Mouse (Mus musculus) limb, embryonic 12.5 days (tissue): ENCODE measurements at regions not wholly inside any gene's neighbourhood (a gene's known extent, or its start where the extent isn't known, plus 50 kb on each side); places are given as distances from the start of the nearest gene placed in this dataset.

ENCODE experiments used
- ATAC-seq: fragments of 200-750 bp; cut with Nextera tagmentation; 2 replicates; pipeline ENCODE4 v1.8.0; 2017; ENCODE audit warnings: low read depth, moderate TSS enrichment; ENCODE audit not compliant: insufficient number of reproducible peaks, insufficient read depth, low FRiP score, low TSS enrichment
- H3K27ac ChIP-seq: fragments of 300-500 bp; sonication (generic); 2 replicates; pipeline ENCODE4 v1.5.1; 2016; ENCODE audit warnings: mild to moderate bottlenecking, moderate library complexity
- H3K27me3 ChIP-seq: fragments of 300-500 bp; sonication (generic); 2 replicates; pipeline ENCODE4 v1.6.1; 2016; ENCODE audit warnings: mild to moderate bottlenecking, moderate library complexity
- H3K36me3 ChIP-seq: fragments of 300-500 bp; sonication (generic); 2 replicates; pipeline ENCODE4 v1.6.1; 2016; ENCODE audit warnings: mild to moderate bottlenecking, moderate library complexity
- H3K4me1 ChIP-seq: fragments of 300-500 bp; sonication (generic); replicated peaks from 2 replicates; pipeline ENCODE4 v1.6.1; 2016
- H3K4me2 ChIP-seq: fragments of 300-500 bp; sonication (generic); 2 replicates; pipeline ENCODE4 v1.6.1; 2016; ENCODE audit warnings: mild to moderate bottlenecking, moderate library complexity
- H3K4me3 ChIP-seq: fragments of 300-500 bp; sonication (generic); replicated peaks from 2 replicates; pipeline ENCODE4 v1.5.1; 2016; ENCODE audit warnings: mild to moderate bottlenecking
- H3K9ac ChIP-seq: fragments of 300-500 bp; sonication (generic); replicated peaks from 2 replicates; pipeline ENCODE4 v1.6.1; 2016; ENCODE audit warnings: mild to moderate bottlenecking, moderate library complexity
- H3K9me3 ChIP-seq: fragments of 300-500 bp; sonication (generic); 2 replicates; pipeline ENCODE4 v1.6.1; 2016; ENCODE audit warnings: mild to moderate bottlenecking, moderate library complexity
- WGBS: fragments of 180-500 bp; shearing (Covaris S2); methylation state at CpG from one replicate; pipeline ENCODE4 v1.1.7; 2016; 5-methylcytosine and 5-hydroxymethylcytosine counted together

GRCm38 (mm10) chr4:125227194-125227593 is 99.6 kb upstream of the Zc3h12a start:
- 92% methylated on average over 6 of the region's 6 CpGs for WGBS
- H3K9me3 ChIP-seq, result no peaks in the 10 kb centered on the region
- no peak overlapping the region for H3K9ac ChIP-seq
- H3K4me3 ChIP-seq, result no peak overlapping the region
- no peaks in the 10 kb centered on the region for H3K36me3 ChIP-seq
- H3K27me3 ChIP-seq, result peaks cover 43% of the 10 kb centered on the region
- H3K27ac ChIP-seq, result no peak overlapping the region
- ATAC-seq, result no peak
- H3K4me1 ChIP-seq, result no peaks in the 10 kb centered on the region
- H3K4me2 ChIP-seq, result no peak overlapping the region

GRCm38 (mm10) chr4:125222922-125223321 is 95.3 kb upstream of the Zc3h12a start:
- 34% methylated on average over 6 of the region's 6 CpGs for WGBS
- Histone ChIP-seq H3K27ac (no peak overlapping the region), H3K9ac (no peak overlapping the region), H3K27me3 (peaks cover 36% of the 10 kb centered on the region), H3K4me2 (no peak overlapping the region), H3K4me3 (no peak overlapping the region), H3K9me3 (no peaks in the 10 kb centered on the region), H3K4me1 (no peaks in the 10 kb centered on the region), H3K36me3 (no peaks in the 10 kb centered on the region)
- no peak for ATAC-seq

GRCm38 (mm10) chr4:125220314-125220713 is 92.7 kb upstream of the Zc3h12a start:
- H3K27me3 ChIP-seq, result peaks cover 33% of the 10 kb centered on the region
- H3K9ac ChIP-seq, result no peak overlapping the region
- no peak for ATAC-seq
- H3K9me3 ChIP-seq, result peaks cover 12% of the 10 kb centered on the region; the same call in 1 of the 2 replicates
- H3K27ac ChIP-seq, result no peak overlapping the region
- 36% methylated on average over 7 of the region's 7 CpGs for WGBS
- no peak overlapping the region for H3K4me2 ChIP-seq
- no peaks in the 10 kb centered on the region for H3K4me1 ChIP-seq
- no peak overlapping the region for H3K4me3 ChIP-seq
- H3K36me3 ChIP-seq, result no peaks in the 10 kb centered on the region

- no peaks in the 10 kb centered on the region for H3K4me1 ChIP-seq
- ATAC-seq, result no peak
- no peak overlapping the region for H3K9ac ChIP-seq
- H3K27ac ChIP-seq, result no peak overlapping the region
- H3K27me3 ChIP-seq, result peaks cover 31% of the 10 kb centered on the region
- peaks cover 12% of the 10 kb centered on the region; the same call in 1 of the 2 replicates for H3K9me3 ChIP-seq
- H3K36me3 ChIP-seq, result no peaks in the 10 kb centered on the region
- no peak overlapping the region for H3K4me2 ChIP-seq
- H3K4me3 ChIP-seq, result no peak overlapping the region
- WGBS, result 84% methylated on average over 5 of the region's 5 CpGs
Measured at GRCm38 (mm10) chr4:125219209-125219608, 91.6 kb upstream of the Zc3h12a start.

- Histone ChIP-seq H3K4me3 (no peak overlapping the region), H3K27ac (no peak overlapping the region), H3K4me2 (no peak overlapping the region), H3K27me3 (peaks cover 15% of the 10 kb centered on the region; the same call in 1 of the 2 replicates), H3K9ac (no peak overlapping the region), H3K4me1 (peaks cover 14% of the 10 kb centered on the region; the same call in 1 of the 2 replicates), H3K36me3 (no peaks in the 10 kb centered on the region), H3K9me3 (peaks cover 12% of the 10 kb centered on the region; the same call in 1 of the 2 replicates)
- 47% methylated on average over 10 of the region's 10 CpGs for WGBS
- ATAC-seq, result no peak
Measured at GRCm38 (mm10) chr4:125214306-125214705, 86.7 kb upstream of the Zc3h12a start.

GRCm38 (mm10) chr4:125212176-125212530 is 84.5 kb upstream of the Zc3h12a start:
- no peaks in the 10 kb centered on the region for H3K36me3 ChIP-seq
- ATAC-seq, result no peak
- H3K27ac ChIP-seq, result no peak overlapping the region
- 28% methylated on average over 7 of the region's 7 CpGs for WGBS
- peaks cover 12% of the 10 kb centered on the region; the same call in 1 of the 2 replicates for H3K9me3 ChIP-seq
- peaks cover 14% of the 10 kb centered on the region; the same call in 1 of the 2 replicates for H3K4me1 ChIP-seq
- no peak overlapping the region for H3K9ac ChIP-seq
- peaks cover 10% of the 10 kb centered on the region for H3K27me3 ChIP-seq
- H3K4me2 ChIP-seq, result no peak overlapping the region
- no peak overlapping the region for H3K4me3 ChIP-seq

- Histone ChIP-seq H3K4me3 (no peak overlapping the region), H3K9ac (no peak overlapping the region), H3K4me1 (peaks cover 14% of the 10 kb centered on the region; the same call in 1 of the 2 replicates), H3K9me3 (peaks cover 12% of the 10 kb centered on the region; the same call in 1 of the 2 replicates), H3K4me2 (no peak overlapping the region), H3K36me3 (no peaks in the 10 kb centered on the region), H3K27me3 (peaks cover 10% of the 10 kb centered on the region), H3K27ac (no peak overlapping the region)
- ATAC-seq, result 0 out of 2 replicates have a peak, but pooled peaks have one; percentile 47
- 22% methylated on average over 4 of the region's 4 CpGs for WGBS
Measured at GRCm38 (mm10) chr4:125211459-125212175, 84.0 kb upstream of the Zc3h12a start.

- Histone ChIP-seq H3K4me3 (no peak overlapping the region), H3K4me2 (no peak overlapping the region), H3K9me3 (peaks cover 4% of the 10 kb centered on the region; the same call in 1 of the 2 replicates), H3K27me3 (peaks cover 10% of the 10 kb centered on the region), H3K27ac (no peak overlapping the region), H3K36me3 (no peaks in the 10 kb centered on the region), H3K4me1 (peaks cover 14% of the 10 kb centered on the region; the same call in 1 of the 2 replicates), H3K9ac (no peak overlapping the region)
- ATAC-seq, result no peak
- 74% methylated on average over 6 of the region's 6 CpGs for WGBS
Measured at GRCm38 (mm10) chr4:125210719-125211118, 83.1 kb upstream of the Zc3h12a start.

GRCm38 (mm10) chr4:125208136-125208915 is 80.7 kb upstream of the Zc3h12a start:
- H3K27ac ChIP-seq, result no peak overlapping the region
- no peak overlapping the region for H3K4me3 ChIP-seq
- H3K36me3 ChIP-seq, result no peaks in the 10 kb centered on the region
- no peak overlapping the region for H3K4me2 ChIP-seq
- ATAC-seq, result no peak
- H3K9ac ChIP-seq, result no peak overlapping the region
- H3K27me3 ChIP-seq, result peaks cover 8% of the 10 kb centered on the region
- H3K9me3 ChIP-seq, result no peaks in the 10 kb centered on the region
- WGBS, result 60% methylated on average over 17 of the region's 17 CpGs
- peaks cover 14% of the 10 kb centered on the region; the same call in 1 of the 2 replicates for H3K4me1 ChIP-seq

- no peaks in the 10 kb centered on the region for H3K9me3 ChIP-seq
- H3K36me3 ChIP-seq, result no peaks in the 10 kb centered on the region
- 77% methylated on average over 8 of the region's 8 CpGs for WGBS
- H3K4me3 ChIP-seq, result no peak overlapping the region
- no peak overlapping the region for H3K27ac ChIP-seq
- H3K27me3 ChIP-seq, result peaks cover 21% of the 10 kb centered on the region
- H3K9ac ChIP-seq, result no peak overlapping the region
- no peak for ATAC-seq
- H3K4me2 ChIP-seq, result no peak overlapping the region
- no peaks in the 10 kb centered on the region for H3K4me1 ChIP-seq
Measured at GRCm38 (mm10) chr4:125203521-125203920, 75.9 kb upstream of the Zc3h12a start.

- H3K9ac ChIP-seq, result no peak overlapping the region
- H3K27me3 ChIP-seq, result peaks cover 28% of the 10 kb centered on the region
- no peak overlapping the region for H3K4me2 ChIP-seq
- no peak for ATAC-seq
- H3K4me3 ChIP-seq, result no peak overlapping the region
- 88% methylated on average over 12 of the region's 12 CpGs for WGBS
- no peaks in the 10 kb centered on the region for H3K36me3 ChIP-seq
- H3K27ac ChIP-seq, result no peak overlapping the region
- H3K9me3 ChIP-seq, result no peaks in the 10 kb centered on the region
- H3K4me1 ChIP-seq, result no peaks in the 10 kb centered on the region
Measured at GRCm38 (mm10) chr4:125201638-125202325, 74.1 kb upstream of the Zc3h12a start.
